Mouse (Mus musculus): ENCODE results near the gene Bglap3.
"Not testable (repeated sequence)": the region's sequence is repeated elsewhere in the genome, so short reads cannot be mapped to it uniquely, and the experiment has no call there.

DNA sequence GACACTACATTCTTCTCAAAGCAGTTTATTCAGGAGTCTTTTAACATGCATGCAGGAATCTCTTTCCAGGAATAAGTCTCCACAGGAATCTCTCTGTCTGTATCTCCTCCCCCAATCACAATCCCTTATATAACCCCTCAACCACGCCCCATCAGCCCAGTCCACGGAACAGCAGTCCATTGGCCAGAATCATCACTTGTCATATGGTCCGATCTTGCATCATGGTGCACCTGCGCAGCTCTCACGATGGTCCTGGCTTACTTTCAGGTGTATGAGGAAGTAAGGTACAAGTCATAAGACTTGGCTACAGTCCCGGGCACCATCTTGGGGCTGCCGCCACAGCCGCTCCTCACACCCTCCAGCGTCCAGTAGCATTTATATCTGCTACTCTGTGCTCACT, at the start of gene Bglap3:
- TF ChIP-seq CTCF (IDR thresholded peaks at IDR 0.05); POLR2A (IDR thresholded peaks at IDR 0.05; ENCODE audit: insufficient read depth, low read depth, low read length): not testable (repeated sequence)

Data from heart, adult 2 months (tissue).